Mouse (Mus musculus) heart, embryonic 12.5 days (tissue): ENCODE data around the gene Fbxo34. TPM values are rescaled to one million over a fixed set of nuclear protein-coding genes. Genes with fewer than 3 reads are reported as not detected.

Experiments used
- ATAC-seq: fragments of 200-750 bp; cut with Nextera tagmentation; 2 replicates; pipeline ENCODE4 v1.8.0; 2017; ENCODE audit warnings: moderate TSS enrichment, moderate library complexity; ENCODE audit not compliant: insufficient number of reproducible peaks, low FRiP score
- H3K27ac ChIP-seq: fragments of 300-500 bp; sonication (generic); 2 replicates; pipeline ENCODE4 v1.5.1; 2016; ENCODE audit warnings: mild to moderate bottlenecking, moderate library complexity; ENCODE audit not compliant: poor library complexity, severe bottlenecking
- H3K27me3 ChIP-seq: fragments of 300-500 bp; sonication (generic); replicated peaks from 2 replicates; pipeline ENCODE4 v1.6.1; 2016; ENCODE audit warnings: mild to moderate bottlenecking, moderate library complexity
- H3K36me3 ChIP-seq: fragments of 300-500 bp; sonication (generic); 2 replicates; pipeline ENCODE4 v1.6.1; 2016; ENCODE audit warnings: mild to moderate bottlenecking, moderate library complexity
- H3K4me1 ChIP-seq: fragments of 300-500 bp; sonication (generic); replicated peaks from 2 replicates; pipeline ENCODE4 v1.6.1; 2016; ENCODE audit warnings: mild to moderate bottlenecking
- H3K4me2 ChIP-seq: fragments of 300-500 bp; sonication (generic); 2 replicates; pipeline ENCODE4 v1.6.1; 2016; ENCODE audit warnings: mild to moderate bottlenecking, moderate library complexity
- H3K4me3 ChIP-seq: fragments of 300-500 bp; sonication (generic); 2 replicates; pipeline ENCODE4 v1.5.1; 2016; ENCODE audit warnings: mild to moderate bottlenecking
- H3K9ac ChIP-seq: fragments of 300-500 bp; sonication (generic); 2 replicates; pipeline ENCODE4 v1.6.1; 2016; ENCODE audit warnings: mild to moderate bottlenecking, moderate library complexity
- H3K9me3 ChIP-seq: fragments of 300-500 bp; sonication (generic); replicated peaks from 2 replicates; pipeline ENCODE4 v1.6.1; 2016; ENCODE audit warnings: mild to moderate bottlenecking, moderate library complexity
- WGBS: fragments of 180-500 bp; shearing (Covaris S2); methylation state at CpG from one replicate; pipeline ENCODE4 v1.1.7; 2016; 5-methylcytosine and 5-hydroxymethylcytosine counted together
- polyA plus RNA-seq: library from polyadenylated mRNA; unstranded; fragments of >200 nt; fragmentation: Nextera tagmentation; extraction: Ambion mirVana; gene quantifications from 2 replicates; pipeline ENCODE4 v1.2.1, GENCODE M21; 2016

Gene Fbxo34
- polyA plus RNA-seq, 1 experiment from 2014 or later, result 24.0 TPM

GRCm38 (mm10) chr14:47472743-47473546 is 22.7 kb downstream of the Fbxo34 start:
- peak overlapping the region; percentile 78 for H3K4me3 ChIP-seq
- no peaks in the 10 kb centered on the region for H3K9me3 ChIP-seq
- H3K36me3 ChIP-seq, result no peaks in the 10 kb centered on the region
- peak; percentile 86 for ATAC-seq
- peaks cover 18% of the 10 kb centered on the region for H3K4me1 ChIP-seq
- H3K27ac ChIP-seq, result peak overlapping the region; percentile 86
- H3K27me3 ChIP-seq, result no peaks in the 10 kb centered on the region
- H3K4me2 ChIP-seq, result peak overlapping the region; percentile 65
- WGBS, result under 1% methylated on average over 67 of the region's 69 CpGs
- peak overlapping the region; percentile 93 for H3K9ac ChIP-seq

- peak overlapping the region; percentile 78 for H3K4me3 ChIP-seq
These were observed 23.7 kb downstream of the Fbxo34 start for GRCm38 (mm10) chr14:47473891-47474290.

GRCm38 (mm10) chr14:47474571-47475254 is 24.5 kb downstream of the Fbxo34 start:
- Histone ChIP-seq H3K27me3 (no peaks in the 10 kb centered on the region), H3K4me2 (peak overlapping the region; percentile 65), H3K4me3 (peak overlapping the region; percentile 78), H3K4me1 (peaks cover 18% of the 10 kb centered on the region), H3K9me3 (no peaks in the 10 kb centered on the region), H3K27ac (no peak overlapping the region), H3K9ac (no peak overlapping the region), H3K36me3 (no peaks in the 10 kb centered on the region)
- no peak for ATAC-seq
- WGBS, result 74% methylated on average over 8 of the region's 8 CpGs

More at GRCm38 (mm10) chr14:47473891-47474290, 23.7 kb downstream of the Fbxo34 start:
- Histone ChIP-seq H3K27me3 (no peaks in the 10 kb centered on the region), H3K9ac (peak overlapping the region; percentile 39; the same call in 1 of the 2 replicates), H3K4me2 (peak overlapping the region; percentile 65), H3K4me1 (peaks cover 18% of the 10 kb centered on the region), H3K9me3 (no peaks in the 10 kb centered on the region), H3K27ac (no peak overlapping the region), H3K36me3 (no peaks in the 10 kb centered on the region)
- WGBS, result 78% methylated on average over 9 of the region's 9 CpGs
- no peak for ATAC-seq

- H3K27me3 ChIP-seq, result no peaks in the 10 kb centered on the region
- no peak overlapping the region for H3K27ac ChIP-seq
- no peaks in the 10 kb centered on the region for H3K9me3 ChIP-seq
- no peak overlapping the region for H3K4me2 ChIP-seq
- no peak for ATAC-seq
- 74% methylated on average over 4 of the region's 4 CpGs for WGBS
- H3K36me3 ChIP-seq, result no peaks in the 10 kb centered on the region
- H3K9ac ChIP-seq, result no peak overlapping the region
- peaks cover 18% of the 10 kb centered on the region for H3K4me1 ChIP-seq
- no peak overlapping the region for H3K4me3 ChIP-seq
These were observed 26.0 kb downstream of the Fbxo34 start for GRCm38 (mm10) chr14:47476266-47476665.

GRCm38 (mm10) chr14:47477711-47478110 is 27.5 kb downstream of the Fbxo34 start:
- no peak overlapping the region for H3K4me3 ChIP-seq
- no peak overlapping the region for H3K27ac ChIP-seq
- H3K27me3 ChIP-seq, result no peaks in the 10 kb centered on the region
- H3K36me3 ChIP-seq, result no peaks in the 10 kb centered on the region
- ATAC-seq, result no peak
- H3K4me1 ChIP-seq, result peaks cover 18% of the 10 kb centered on the region
- WGBS, result 65% methylated on average over 2 of the region's 2 CpGs
- no peaks in the 10 kb centered on the region for H3K9me3 ChIP-seq
- no peak overlapping the region for H3K9ac ChIP-seq
- H3K4me2 ChIP-seq, result no peak overlapping the region

- no peak for ATAC-seq
- peaks cover 8% of the 10 kb centered on the region for H3K4me1 ChIP-seq
- no peaks in the 10 kb centered on the region for H3K9me3 ChIP-seq
- no peaks in the 10 kb centered on the region for H3K36me3 ChIP-seq
- no peak overlapping the region for H3K9ac ChIP-seq
- H3K27ac ChIP-seq, result no peak overlapping the region
- no peak overlapping the region for H3K4me3 ChIP-seq
- WGBS, result 78% methylated on average over 6 of the region's 6 CpGs
- no peaks in the 10 kb centered on the region for H3K27me3 ChIP-seq
- no peak overlapping the region for H3K4me2 ChIP-seq
These were observed 32.0 kb downstream of the Fbxo34 start for GRCm38 (mm10) chr14:47482200-47482599.

GRCm38 (mm10) chr14:47483099-47483498 is 32.9 kb downstream of the Fbxo34 start:
- ATAC-seq, result no peak
- H3K27ac ChIP-seq, result no peak overlapping the region
- no peak overlapping the region for H3K4me2 ChIP-seq
- peaks cover 8% of the 10 kb centered on the region for H3K4me1 ChIP-seq
- no peaks in the 10 kb centered on the region for H3K27me3 ChIP-seq
- 61% methylated on average over 1 of the region's 1 CpGs for WGBS
- no peaks in the 10 kb centered on the region for H3K36me3 ChIP-seq
- no peaks in the 10 kb centered on the region for H3K9me3 ChIP-seq
- H3K4me3 ChIP-seq, result no peak overlapping the region
- no peak overlapping the region for H3K9ac ChIP-seq

- Histone ChIP-seq H3K4me1 (peaks cover 19% of the 10 kb centered on the region), H3K9me3 (no peaks in the 10 kb centered on the region), H3K9ac (no peak overlapping the region), H3K27me3 (no peaks in the 10 kb centered on the region), H3K4me2 (no peak overlapping the region), H3K4me3 (no peak overlapping the region), H3K27ac (no peak overlapping the region), H3K36me3 (0 out of 2 replicates have a peak, but pooled peaks cover 2% of the 10 kb centered on the region)
- 74% methylated on average over 7 of the region's 7 CpGs for WGBS
- no peak for ATAC-seq
These were observed 38.5 kb downstream of the Fbxo34 start for GRCm38 (mm10) chr14:47488732-47489131.

- Histone ChIP-seq H3K4me3 (no peak overlapping the region), H3K9ac (no peak overlapping the region), H3K36me3 (0 out of 2 replicates have a peak, but pooled peaks cover 2% of the 10 kb centered on the region), H3K27me3 (no peaks in the 10 kb centered on the region), H3K9me3 (no peaks in the 10 kb centered on the region), H3K27ac (no peak overlapping the region), H3K4me2 (no peak overlapping the region), H3K4me1 (peaks cover 13% of the 10 kb centered on the region)
- WGBS, result 46% methylated on average over 10 of the region's 10 CpGs
- no peak for ATAC-seq
These were observed 39.3 kb downstream of the Fbxo34 start for GRCm38 (mm10) chr14:47489310-47490097.

GRCm38 (mm10) chr14:47490732-47491131 is 40.5 kb downstream of the Fbxo34 start:
- no peak for ATAC-seq
- peaks cover 13% of the 10 kb centered on the region for H3K4me1 ChIP-seq
- 87% methylated on average over 2 of the region's 2 CpGs for WGBS

More at GRCm38 (mm10) chr14:47490732-47491131, 40.5 kb downstream of the Fbxo34 start:
- Histone ChIP-seq H3K9ac (no peak overlapping the region), H3K4me3 (no peak overlapping the region), H3K4me2 (no peak overlapping the region), H3K9me3 (no peaks in the 10 kb centered on the region), H3K36me3 (0 out of 2 replicates have a peak, but pooled peaks cover 2% of the 10 kb centered on the region), H3K27ac (no peak overlapping the region), H3K27me3 (no peaks in the 10 kb centered on the region)
